Mouse (Mus musculus): ENCODE data around the gene Rpl41. TPM values are rescaled to one million over a fixed set of nuclear protein-coding genes. Genes with fewer than 3 reads are reported as not detected.

Gene Rpl41
- polyA plus RNA-seq (2012; rRNA removed; ENCODE audit: low replicate concordance), result 1,421 and 2,770 TPM in 2 replicates

DNA sequence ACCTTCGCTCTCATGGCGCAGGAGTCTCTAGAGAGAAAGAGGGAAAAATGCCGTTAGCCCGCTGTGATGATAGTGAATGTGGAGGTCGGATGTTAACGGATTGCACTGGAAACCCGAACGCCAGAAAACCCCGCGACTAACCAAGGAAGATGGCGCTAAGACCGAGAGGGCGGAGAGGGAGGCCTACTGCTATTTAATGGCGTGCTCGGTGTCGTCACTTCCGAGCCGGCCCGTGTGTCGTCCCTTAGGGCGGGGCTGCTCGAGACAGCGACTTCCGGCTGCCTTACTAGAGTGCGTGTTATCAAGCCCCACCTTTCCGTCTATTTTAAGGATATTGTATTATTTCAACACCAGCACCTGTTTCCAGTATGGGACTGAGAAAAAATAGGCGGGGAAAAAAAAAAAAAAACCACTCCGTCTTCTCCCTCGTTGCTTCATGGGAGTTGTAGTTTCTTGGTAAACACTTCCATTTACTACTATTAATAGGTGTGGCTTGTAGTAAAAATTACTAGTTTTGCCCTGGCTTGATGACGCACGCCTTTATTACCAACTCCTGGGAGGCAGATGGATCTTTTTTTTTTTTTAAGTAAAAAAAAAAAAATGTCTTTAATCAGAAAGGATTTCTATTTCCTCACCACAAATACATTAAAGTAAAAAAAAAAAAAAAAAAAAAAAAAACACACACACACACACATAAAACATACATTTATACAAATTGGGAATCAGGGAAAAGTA is at the start of gene Rpl41:
TSS of gene Rpl41 (minus strand) at position 359 of the 735 bp plus-strand sequence.

DNA sequence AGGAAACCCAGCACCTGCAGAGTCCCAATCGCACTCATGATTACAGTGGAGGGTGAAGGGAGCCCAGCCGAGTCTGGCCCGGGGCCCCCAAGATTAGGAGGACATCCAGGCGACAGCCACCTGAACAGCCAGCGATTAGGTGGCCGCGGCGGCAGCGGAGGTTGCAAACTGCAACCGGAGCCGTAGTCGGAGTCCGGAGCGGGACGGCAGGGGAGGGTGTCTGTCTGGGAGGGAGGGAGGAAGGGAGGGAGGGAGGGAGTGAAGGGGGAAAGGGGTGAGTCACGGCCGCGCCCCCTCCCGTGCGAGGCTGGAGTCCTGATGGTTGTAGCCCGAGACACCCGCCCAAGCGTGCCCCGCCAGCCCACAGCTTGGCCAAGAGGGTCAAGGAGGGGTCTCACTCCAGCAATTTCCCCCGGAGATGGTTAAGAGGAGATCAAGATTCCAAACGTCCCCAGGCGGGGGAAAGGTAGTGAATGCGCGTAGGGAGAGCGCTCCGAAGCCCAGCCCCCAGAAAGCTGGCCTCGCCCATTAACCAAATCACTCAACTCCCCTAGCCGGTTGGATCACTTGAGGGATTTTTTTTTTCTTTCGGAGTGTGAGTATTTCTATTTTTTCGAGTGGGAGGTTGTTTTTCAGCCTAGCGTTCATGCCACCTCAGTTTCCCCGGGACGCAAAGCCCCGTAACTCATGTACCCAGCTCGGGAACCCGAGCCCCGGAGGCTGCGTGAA is 40.5 kb upstream of the Rpl41 start, which contains the start of gene Erbb3:
TSS of gene Erbb3 (minus strand) at position 189 of the 729 bp plus-strand sequence.

DNA sequence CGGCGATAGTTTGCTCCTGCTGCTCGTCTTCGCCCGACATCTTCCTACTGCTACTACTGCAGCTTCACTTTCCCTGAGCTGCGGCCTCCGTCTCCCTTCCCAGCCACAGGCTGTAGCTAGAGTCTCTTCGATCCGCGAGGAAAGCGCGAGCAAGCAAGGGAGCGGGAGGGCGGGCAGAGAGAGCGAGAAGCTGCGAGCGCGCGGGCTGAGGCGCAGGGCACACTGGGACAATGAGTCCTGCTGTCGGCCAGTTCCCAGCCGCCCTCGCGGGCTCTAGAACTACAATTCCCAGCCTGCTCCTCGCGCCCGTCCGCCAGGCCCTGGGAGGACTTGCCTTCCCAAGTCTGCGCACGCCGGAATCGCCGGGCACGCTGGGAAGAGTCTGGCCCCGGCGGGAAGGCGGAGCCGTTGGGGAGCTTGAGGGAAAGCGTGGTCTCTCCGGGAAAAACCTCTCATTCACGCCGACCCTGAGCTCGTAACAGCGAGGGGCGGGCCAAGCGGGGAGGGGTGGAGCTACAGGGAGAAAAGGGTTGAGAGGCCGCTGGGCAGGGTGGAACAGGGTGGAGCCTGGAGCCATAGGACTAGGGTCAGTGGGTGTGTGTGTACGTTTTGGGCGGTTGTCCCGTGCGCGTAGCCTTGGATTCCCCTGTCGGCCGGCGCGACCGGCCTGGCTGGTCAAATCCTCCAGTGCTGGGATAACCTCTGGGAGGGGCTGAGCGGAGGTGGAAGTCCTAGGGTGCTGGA is 16.9 kb upstream of the Rpl41 start, which contains the start of gene Pa2g4:
TSS of gene Pa2g4 (minus strand) at position 200 of the 744 bp plus-strand sequence.

DNA sequence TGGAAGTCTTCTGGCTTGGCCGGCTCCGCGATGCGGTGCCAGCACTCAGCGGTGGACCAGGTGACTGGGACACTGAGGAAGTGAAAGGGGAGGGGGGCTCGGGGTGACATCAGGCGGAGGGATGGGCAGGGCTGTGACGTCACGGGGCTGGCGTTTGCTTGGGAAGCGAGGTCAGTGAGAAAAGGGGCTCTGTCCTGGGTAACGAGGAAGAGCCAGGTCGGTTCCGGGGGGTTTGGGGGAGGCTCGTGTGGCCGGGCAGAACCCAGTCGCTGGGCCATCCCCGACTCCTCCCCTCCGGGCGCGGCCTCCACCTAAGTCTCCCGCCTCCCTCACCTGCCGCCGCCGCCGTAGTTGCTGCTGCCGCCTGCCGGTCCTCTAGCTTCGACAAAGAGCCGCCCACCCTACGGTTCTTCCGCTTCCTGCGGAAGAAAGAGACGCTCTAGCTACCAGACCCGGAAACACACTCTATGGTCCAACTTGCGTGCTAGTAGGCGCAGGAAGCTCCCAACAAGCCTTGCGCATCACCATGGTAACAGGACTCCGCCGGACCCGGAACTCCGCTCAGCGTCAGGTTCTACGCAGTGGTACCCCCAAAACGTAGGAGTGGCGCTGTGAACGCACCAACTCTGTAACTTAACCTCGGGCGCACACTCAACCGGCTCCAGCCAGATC is 1.6 kb downstream of the Rpl41 start, which contains the start of gene Zc3h10:
TSS of gene Zc3h10 (minus strand) at position 414 of the 672 bp plus-strand sequence.

DNA sequence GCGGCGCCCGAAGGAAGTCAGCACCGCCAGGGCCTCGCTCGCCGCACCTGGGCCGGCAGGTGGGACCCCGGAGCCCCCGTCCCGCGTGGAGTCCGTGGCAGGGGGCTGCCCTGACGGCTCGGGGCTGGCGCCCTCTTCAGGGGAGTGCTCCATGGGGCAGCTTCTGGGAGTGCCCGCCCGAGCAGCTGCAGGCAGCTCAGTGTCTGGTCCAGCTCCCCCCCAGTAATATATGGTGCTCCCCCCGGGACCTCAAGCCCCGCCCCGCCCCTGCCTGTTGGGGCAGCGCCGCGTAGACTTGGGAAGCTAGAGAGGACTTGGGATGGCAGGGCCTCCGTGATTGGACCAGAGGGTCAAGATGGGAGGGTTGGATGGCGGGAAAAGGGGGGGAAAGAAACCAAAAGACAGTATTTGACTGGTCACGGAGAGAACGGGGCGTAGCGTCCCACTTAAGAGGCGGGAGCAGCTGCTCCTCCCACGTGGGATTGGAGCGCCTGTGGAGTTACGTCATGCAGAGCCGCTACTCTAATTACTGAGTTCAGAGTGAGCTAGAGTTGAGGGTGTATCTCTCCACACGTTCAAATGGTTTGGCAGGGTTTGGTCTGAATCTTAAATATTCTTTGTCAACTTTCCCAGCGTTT is 23.3 kb downstream of the Rpl41 start, which contains the start of gene Esyt1:
TSS of gene Esyt1 (minus strand) at position 201 of the 638 bp plus-strand sequence.

DNA sequence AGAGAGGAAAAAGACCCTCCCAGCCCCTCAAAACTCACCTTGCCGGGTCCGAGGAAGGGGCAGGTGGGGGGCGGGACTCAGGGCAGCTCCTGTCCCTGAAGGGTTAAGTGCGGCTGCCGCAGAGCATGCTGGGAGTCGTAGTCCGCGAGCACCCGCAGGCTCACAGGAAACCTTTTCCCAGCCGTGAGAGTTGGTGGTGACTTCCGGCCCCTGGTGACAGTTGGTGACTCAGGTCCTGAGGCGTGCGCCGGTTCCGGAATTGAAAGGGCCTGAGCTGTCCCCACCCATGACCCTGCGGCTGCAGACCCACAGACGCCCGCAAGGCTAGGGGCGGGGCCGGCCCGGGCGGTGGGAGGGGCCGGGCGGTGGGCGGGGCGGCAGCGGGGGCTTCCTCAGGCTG is 50.5 kb downstream of the Rpl41 start, which contains the start of gene Myl6b:
TSS of gene Myl6b (minus strand) at position 96 of the 400 bp plus-strand sequence.

Other genes with a start within 250 kb of the Rpl41 start
- gene Pan2, start 246.0 kb downstream of the Rpl41 start, polyA plus RNA-seq (2012; rRNA removed; ENCODE audit: low replicate concordance), result 22.6 and 30.2 TPM in 2 replicates
- 75.9 and 121 TPM in 2 replicates for gene Cnpy2, start 226.8 kb downstream of the Rpl41 start, polyA plus RNA-seq (2012; rRNA removed; ENCODE audit: low replicate concordance)
- 436 and 554 TPM in 2 replicates for gene Cs, start 211.6 kb downstream of the Rpl41 start, polyA plus RNA-seq (2012; rRNA removed; ENCODE audit: low replicate concordance)
- gene Coq10a, start 180.3 kb downstream of the Rpl41 start, polyA plus RNA-seq (2012; rRNA removed; ENCODE audit: low replicate concordance), result 65.7 and 66.7 TPM in 2 replicates
- gene Ankrd52, start 172.2 kb downstream of the Rpl41 start, polyA plus RNA-seq (2012; rRNA removed; ENCODE audit: low replicate concordance), result 34.1 and 47.9 TPM in 2 replicates
- not detected in 2 replicates for gene Slc39a5, start 148.1 kb downstream of the Rpl41 start, polyA plus RNA-seq (2012; rRNA removed; ENCODE audit: low replicate concordance)
- gene Nabp2, start 137.8 kb downstream of the Rpl41 start, polyA plus RNA-seq (2012; rRNA removed; ENCODE audit: low replicate concordance), result 32.5 and 44.3 TPM in 2 replicates
- 30.7 and 33.1 TPM in 2 replicates for gene Rnf41, start 137.6 kb downstream of the Rpl41 start, polyA plus RNA-seq (2012; rRNA removed; ENCODE audit: low replicate concordance)
- 130 and 132 TPM in 2 replicates for gene Smarcc2, start 90.1 kb downstream of the Rpl41 start, polyA plus RNA-seq (2012; rRNA removed; ENCODE audit: low replicate concordance)
- gene Myl6, start 55.2 kb downstream of the Rpl41 start, polyA plus RNA-seq (2012; rRNA removed; ENCODE audit: low replicate concordance), result 1,396 and 2,043 TPM in 2 replicates
- 7.8 and 14.7 TPM in 2 replicates for gene Myl6b, start 50.6 kb downstream of the Rpl41 start, polyA plus RNA-seq (2012; rRNA removed; ENCODE audit: low replicate concordance)
- gene Esyt1, start 23.4 kb downstream of the Rpl41 start, polyA plus RNA-seq (2012; rRNA removed; ENCODE audit: low replicate concordance), result 154 and 249 TPM in 2 replicates
- gene Zc3h10, start 1.5 kb downstream of the Rpl41 start, polyA plus RNA-seq (2012; rRNA removed; ENCODE audit: low replicate concordance), result 8.9 and 14.0 TPM in 2 replicates
- gene Pa2g4, start 16.7 kb upstream of the Rpl41 start, polyA plus RNA-seq (2012; rRNA removed; ENCODE audit: low replicate concordance), result 20.3 and 36.9 TPM in 2 replicates
- 1.4 and 11.3 TPM in 2 replicates for gene Erbb3, start 40.3 kb upstream of the Rpl41 start, polyA plus RNA-seq (2012; rRNA removed; ENCODE audit: low replicate concordance)
- gene Rps26, start 77.4 kb upstream of the Rpl41 start, polyA plus RNA-seq (2012; rRNA removed; ENCODE audit: low replicate concordance), result 414 and 1,367 TPM in 2 replicates
- gene Ikzf4, start 96.7 kb upstream of the Rpl41 start, polyA plus RNA-seq (2012; rRNA removed; ENCODE audit: low replicate concordance), result 0.50 and 4.4 TPM in 2 replicates
- gene Suox, start 124.8 kb upstream of the Rpl41 start, polyA plus RNA-seq (2012; rRNA removed; ENCODE audit: low replicate concordance), result 19.1 and 20.1 TPM in 2 replicates
- gene Rab5b, start 147.0 kb upstream of the Rpl41 start, polyA plus RNA-seq (2012; rRNA removed; ENCODE audit: low replicate concordance), result 105 and 117 TPM in 2 replicates
- 1.7 and 1.8 TPM in 2 replicates for gene Pmel, start 154.9 kb upstream of the Rpl41 start, polyA plus RNA-seq (2012; rRNA removed; ENCODE audit: low replicate concordance)
- gene Cdk2, start 155.7 kb upstream of the Rpl41 start, polyA plus RNA-seq (2012; rRNA removed; ENCODE audit: low replicate concordance), result 28.8 and 36.7 TPM in 2 replicates
- gene Dgka, start 195.6 kb upstream of the Rpl41 start, polyA plus RNA-seq (2012; rRNA removed; ENCODE audit: low replicate concordance), result 26.3 and 33.2 TPM in 2 replicates
- gene Pym1, start 198.6 kb upstream of the Rpl41 start, polyA plus RNA-seq (2012; rRNA removed; ENCODE audit: low replicate concordance), result 22.0 and 28.6 TPM in 2 replicates
- gene Mmp19, start 241.6 kb upstream of the Rpl41 start, polyA plus RNA-seq (2012; rRNA removed; ENCODE audit: low replicate concordance), result 55.3 and 57.0 TPM in 2 replicates

Measured in subcutaneous adipose tissue, adult 2 months (tissue).